Mouse (Mus musculus): ENCODE results near the gene Polg. TPM values are rescaled to one million over a fixed set of nuclear protein-coding genes. Genes with fewer than 3 reads are reported as not detected.

Gene Polg
- polyA plus RNA-seq, 1 experiment from 2014 or later: 19.1 TPM

DNA sequence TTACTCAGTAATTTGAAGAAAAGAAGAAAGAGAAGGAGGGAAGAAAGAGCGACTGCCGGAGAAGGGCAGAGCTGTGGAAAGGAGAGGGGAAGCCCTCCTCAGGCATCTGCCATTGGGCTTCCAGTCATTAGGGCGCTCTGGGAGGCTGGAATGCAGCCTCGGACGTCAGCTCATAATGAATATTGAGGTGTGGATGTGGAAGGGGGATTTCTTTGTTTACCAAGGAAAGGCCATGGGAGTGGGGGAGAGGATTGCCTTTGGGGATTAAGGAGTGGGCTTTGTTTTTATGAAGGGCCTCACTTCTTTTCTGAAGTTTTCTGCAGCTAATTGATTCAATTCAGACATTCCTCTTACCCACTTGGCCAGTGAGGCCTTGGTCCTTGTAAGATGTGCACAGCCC lies 45.5 kb upstream of the Polg start:
- no peak for TF ChIP-seq EP300 (IDR thresholded peaks at IDR 0.05; ENCODE audit: low read depth)
- no peak for DNase-seq
- no peak overlapping the region for H3K27ac ChIP-seq (ENCODE audit: low read depth)
- H3K27me3 ChIP-seq (ENCODE audit: insufficient read depth, low read length): peaks cover 100% of the 10 kb centered on the region
- no peaks in the 10 kb centered on the region for H3K9me3 ChIP-seq (ENCODE audit: low read length)
- H3K4me3 ChIP-seq (ENCODE audit: low read depth, low read length): no peak overlapping the region
- 0 out of 2 replicates have a peak, but pooled peaks cover 9% of the 10 kb centered on the region for H3K4me1 ChIP-seq (ENCODE audit: insufficient read depth)
- no peak overlapping the region for H3K9ac ChIP-seq (replicated peaks)
- WGBS (ENCODE audit: insufficient replicate concordance): 12% methylated on average over 5 of the region's 5 CpGs
- ATAC-seq: no peak
- no peaks in the 10 kb centered on the region for H3K36me3 ChIP-seq (replicated peaks; ENCODE audit: insufficient read depth, low read length)
- H3K4me2 ChIP-seq (ENCODE audit: low read depth, low read length): no peak overlapping the region

GRCm38 (mm10) chr7:79511181-79511580 lies 45.0 kb upstream of the Polg start:
- no peak for ATAC-seq

GRCm38 (mm10) chr7:79510686-79511085 lies 44.5 kb upstream of the Polg start:
- 31% methylated on average over 3 of the region's 3 CpGs for WGBS (ENCODE audit: insufficient replicate concordance)
- Histone ChIP-seq H3K36me3 (replicated peaks; ENCODE audit: insufficient read depth, low read length) (no peaks in the 10 kb centered on the region), H3K27ac (ENCODE audit: low read depth) (no peak overlapping the region), H3K4me2 (ENCODE audit: low read depth, low read length) (no peak overlapping the region), H3K9me3 (ENCODE audit: low read length) (no peaks in the 10 kb centered on the region), H3K27me3 (ENCODE audit: insufficient read depth, low read length) (peaks cover 100% of the 10 kb centered on the region), H3K4me3 (ENCODE audit: low read depth, low read length) (no peak overlapping the region), H3K9ac (replicated peaks) (no peak overlapping the region), H3K4me1 (ENCODE audit: insufficient read depth) (0 out of 2 replicates have a peak, but pooled peaks cover 9% of the 10 kb centered on the region)
- no peak for TF ChIP-seq EP300 (IDR thresholded peaks at IDR 0.05; ENCODE audit: low read depth)
- TF ChIP-seq CTCF (IDR thresholded peaks at IDR 0.05; ENCODE audit: low read depth): no peak
- DNase-seq (no peak), ATAC-seq (no peak)

More at GRCm38 (mm10) chr7:79511181-79511580, 45.0 kb upstream of the Polg start:
- no peak overlapping the region for H3K4me3 ChIP-seq (ENCODE audit: low read depth, low read length)
- peaks cover 100% of the 10 kb centered on the region for H3K27me3 ChIP-seq (ENCODE audit: insufficient read depth, low read length)
- H3K36me3 ChIP-seq (replicated peaks; ENCODE audit: insufficient read depth, low read length): no peaks in the 10 kb centered on the region
- 16% methylated on average over 7 of the region's 7 CpGs for WGBS (ENCODE audit: insufficient replicate concordance)
- DNase-seq: no peak
- H3K27ac ChIP-seq (ENCODE audit: low read depth): no peak overlapping the region
- H3K9ac ChIP-seq (replicated peaks): no peak overlapping the region
- no peak overlapping the region for H3K4me2 ChIP-seq (ENCODE audit: low read depth, low read length)
- no peaks in the 10 kb centered on the region for H3K9me3 ChIP-seq (ENCODE audit: low read length)
- 0 out of 2 replicates have a peak, but pooled peaks cover 9% of the 10 kb centered on the region for H3K4me1 ChIP-seq (ENCODE audit: insufficient read depth)
- no peak for TF ChIP-seq CTCF (IDR thresholded peaks at IDR 0.05; ENCODE audit: low read depth)
- no peak for TF ChIP-seq EP300 (IDR thresholded peaks at IDR 0.05; ENCODE audit: low read depth)

DNA sequence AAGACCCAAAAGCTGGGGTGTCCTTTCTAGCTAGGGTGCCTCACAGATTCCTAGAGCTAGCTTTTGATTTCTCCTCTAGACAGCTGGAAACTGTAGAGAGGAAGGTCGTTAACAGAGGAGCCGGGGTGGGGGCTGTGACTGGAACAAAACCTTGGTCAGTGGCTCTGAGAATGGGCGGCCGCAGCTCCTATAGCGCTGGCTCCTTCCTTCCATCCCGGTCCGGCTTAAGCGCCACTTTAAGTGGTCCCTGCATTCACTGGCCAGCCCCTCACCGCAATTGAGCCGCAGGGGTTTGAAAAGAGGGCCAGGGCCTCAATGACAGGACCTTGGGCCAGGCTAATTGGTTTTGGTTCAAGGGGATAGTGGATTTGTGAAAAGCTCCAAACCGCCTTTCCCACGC lies 43.5 kb upstream of the Polg start:
- no peak for DNase-seq
- Histone ChIP-seq H3K36me3 (replicated peaks; ENCODE audit: insufficient read depth, low read length) (no peaks in the 10 kb centered on the region), H3K27ac (ENCODE audit: low read depth) (no peak overlapping the region), H3K4me2 (ENCODE audit: low read depth, low read length) (no peak overlapping the region), H3K9me3 (ENCODE audit: low read length) (no peaks in the 10 kb centered on the region), H3K27me3 (ENCODE audit: insufficient read depth, low read length) (peaks cover 100% of the 10 kb centered on the region), H3K4me1 (ENCODE audit: insufficient read depth) (peaks cover 6% of the 10 kb centered on the region; the same call in 1 of the 2 replicates), H3K4me3 (ENCODE audit: low read depth, low read length) (no peak overlapping the region), H3K9ac (replicated peaks) (no peak overlapping the region)
- no peak for TF ChIP-seq CTCF (IDR thresholded peaks at IDR 0.05; ENCODE audit: low read depth)
- no peak for TF ChIP-seq EP300 (IDR thresholded peaks at IDR 0.05; ENCODE audit: low read depth)
- 3% methylated on average over 12 of the region's 12 CpGs for WGBS (ENCODE audit: insufficient replicate concordance)
- no peak for ATAC-seq

- Histone ChIP-seq H3K27ac (ENCODE audit: low read depth) (no peak overlapping the region), H3K27me3 (ENCODE audit: insufficient read depth, low read length) (peaks cover 100% of the 10 kb centered on the region), H3K36me3 (replicated peaks; ENCODE audit: insufficient read depth, low read length) (no peaks in the 10 kb centered on the region), H3K4me3 (ENCODE audit: low read depth, low read length) (no peak overlapping the region), H3K9me3 (ENCODE audit: low read length) (no peaks in the 10 kb centered on the region), H3K9ac (replicated peaks) (no peak overlapping the region), H3K4me1 (ENCODE audit: insufficient read depth) (peaks cover 7% of the 10 kb centered on the region; the same call in 1 of the 2 replicates), H3K4me2 (ENCODE audit: low read depth, low read length) (no peak overlapping the region)
- ATAC-seq (no peak), DNase-seq (no peak)
- TF ChIP-seq EP300 (IDR thresholded peaks at IDR 0.05; ENCODE audit: low read depth): no peak
- TF ChIP-seq CTCF (IDR thresholded peaks at IDR 0.05; ENCODE audit: low read depth): no peak
- WGBS (ENCODE audit: insufficient replicate concordance): 9% methylated on average over 6 of the region's 6 CpGs
Measured at GRCm38 (mm10) chr7:79509235-79509607, 43.1 kb upstream of the Polg start.

DNA sequence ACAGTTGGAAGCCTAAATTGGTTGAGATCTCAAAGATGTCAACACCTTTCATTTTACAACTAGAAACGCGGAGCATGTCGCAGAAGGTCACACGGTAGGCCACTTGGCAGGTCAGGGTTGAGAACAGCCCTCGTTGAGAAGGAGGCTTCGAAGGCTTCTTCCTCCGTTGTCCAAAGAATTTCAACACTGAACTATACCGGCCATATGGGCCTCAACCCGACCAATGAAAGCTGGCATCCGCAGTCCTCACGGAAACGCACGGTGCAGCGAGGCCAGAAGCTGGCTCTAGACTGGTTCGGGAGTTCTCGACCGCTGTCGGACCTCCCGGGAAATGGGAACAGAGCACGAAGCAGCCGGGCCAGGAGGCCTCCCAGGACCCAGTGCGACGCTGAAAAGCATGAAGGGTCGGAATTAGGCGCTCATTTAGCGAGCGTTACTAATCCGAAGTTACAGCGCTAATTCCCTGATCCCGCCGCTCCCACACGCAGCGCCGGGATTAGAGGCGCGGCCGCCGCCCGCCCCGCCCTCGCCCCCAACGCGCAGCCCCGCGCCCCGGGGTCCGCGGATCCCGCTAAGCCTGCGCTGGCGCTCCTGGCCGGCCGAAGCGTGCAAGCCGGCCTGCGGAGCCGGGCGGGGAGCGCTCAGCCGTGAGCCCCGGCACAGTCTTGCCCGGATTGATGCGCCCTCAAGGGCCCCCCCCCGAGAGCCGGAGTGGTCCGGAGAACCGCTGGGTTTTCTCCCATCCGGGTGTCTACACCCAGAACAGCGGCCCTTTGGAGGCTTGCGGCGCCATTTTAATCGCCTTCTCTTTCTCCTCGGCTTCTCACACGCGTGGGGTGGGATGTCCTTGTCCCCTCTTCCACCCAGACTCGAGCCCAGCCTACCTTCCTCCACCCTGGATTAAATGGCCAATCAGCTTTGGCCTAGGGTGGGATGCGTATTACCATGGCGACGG lies 42.4 kb upstream of the Polg start:
- Histone ChIP-seq H3K9me3 (ENCODE audit: low read length) (no peaks in the 10 kb centered on the region), H3K9ac (replicated peaks) (no peak overlapping the region), H3K27me3 (ENCODE audit: insufficient read depth, low read length) (peaks cover 100% of the 10 kb centered on the region), H3K4me1 (ENCODE audit: insufficient read depth) (peaks cover 7% of the 10 kb centered on the region; the same call in 1 of the 2 replicates), H3K4me3 (ENCODE audit: low read depth, low read length) (no peak overlapping the region), H3K36me3 (replicated peaks; ENCODE audit: insufficient read depth, low read length) (no peaks in the 10 kb centered on the region), H3K27ac (ENCODE audit: low read depth) (no peak overlapping the region), H3K4me2 (ENCODE audit: low read depth, low read length) (no peak overlapping the region)
- 3% methylated on average over 78 of the region's 79 CpGs for WGBS (ENCODE audit: insufficient replicate concordance)
- TF ChIP-seq CTCF (IDR thresholded peaks at IDR 0.05; ENCODE audit: low read depth) (no peak), EP300 (IDR thresholded peaks at IDR 0.05; ENCODE audit: low read depth) (no peak)
- ATAC-seq: no peak
- DNase-seq: no peak

Measured in liver, postnatal 0 days (tissue).